Mouse (Mus musculus): Measurements from ENCODE around the gene Ptprh.

Gene Ptprh

GRCm38 (mm10) chr7:4500892-4501471 lies 102.9 kb downstream of the Ptprh start:
- peak; percentile 63 to 77 for DNase-seq

DNA sequence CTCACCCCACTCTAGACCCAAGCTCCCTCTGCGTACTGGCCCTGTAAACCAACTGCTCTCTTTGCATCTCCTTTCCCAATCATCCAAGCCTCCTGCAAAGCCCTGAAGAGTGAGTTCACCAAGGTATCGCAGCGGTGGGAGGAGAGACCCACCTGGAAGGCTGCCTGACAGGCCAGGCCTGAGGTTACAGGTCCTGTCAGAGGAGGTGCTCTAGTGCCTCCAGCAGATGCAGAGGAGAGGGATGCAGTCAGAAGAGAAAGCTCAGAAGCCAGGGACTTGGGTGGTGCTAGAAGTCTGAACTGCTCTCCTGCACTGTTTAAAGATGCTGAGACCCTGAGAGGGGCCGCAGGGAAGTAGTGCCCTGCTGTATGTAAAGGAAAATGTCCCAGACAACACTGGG lies 104.8 kb downstream of the Ptprh start:
- no peak for DNase-seq

All from cerebellum, postnatal 25 days (tissue).